Mouse (Mus musculus): ENCODE measurements around the gene Pitpna.

GRCm38 (mm10) chr11:75562840-75563239 lies 25.1 kb upstream of the Pitpna start:
- TF ChIP-seq CTCF (IDR thresholded peaks at IDR 0.05; ENCODE audit: extremely low read depth, insufficient read depth, low read length) (no peak), POLR2A (IDR thresholded peaks at IDR 0.05; ENCODE audit: extremely low read depth, insufficient read depth, low read length) (no peak)

Measured in cortical plate, adult 2 months (tissue).